Mouse (Mus musculus): ENCODE measurements around the gene Vamp5. TPM values are rescaled to one million over a fixed set of nuclear protein-coding genes. Genes with fewer than 3 reads are reported as not detected.

The Vamp5 gene
- 187 and 196 TPM in 2 replicates for polyA plus RNA-seq (2015; fragmentation: Nextera tagmentation; extraction: Ambion mirVana)

DNA sequence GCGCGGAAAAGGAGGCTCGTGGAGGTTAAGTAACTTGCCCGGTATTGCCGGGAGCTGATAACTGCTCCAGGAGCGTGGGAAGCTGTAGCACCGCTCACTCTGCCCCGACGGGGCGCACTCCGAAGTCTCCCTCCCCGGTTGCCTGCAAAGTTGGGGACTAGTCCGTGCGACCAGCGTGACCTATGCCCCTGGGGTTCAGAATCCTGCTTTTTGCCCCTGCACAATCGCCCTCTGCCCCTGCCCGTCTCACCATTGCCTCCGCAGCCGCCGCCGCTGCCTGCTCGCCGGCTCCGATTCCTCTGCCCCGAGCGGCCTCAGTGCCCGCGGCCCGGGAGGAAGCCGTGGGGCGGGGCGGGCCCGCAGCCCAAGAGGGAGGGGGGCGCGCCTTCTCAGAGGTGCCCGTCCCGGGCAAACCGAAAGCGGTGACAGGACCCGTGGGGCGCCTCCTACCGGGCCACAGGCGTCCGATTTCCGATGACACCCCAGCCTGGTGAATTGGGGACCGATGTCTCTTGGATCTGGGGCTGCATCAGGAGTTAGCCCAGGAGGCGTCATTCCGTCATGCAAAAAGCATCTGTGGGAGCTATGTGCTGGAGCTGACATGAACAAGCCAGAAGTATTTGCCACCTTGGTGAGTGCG, at the start of gene Vamp5:
TSS of gene Vamp5 (minus strand) at position 338 of the 640 bp plus-strand sequence.

DNA sequence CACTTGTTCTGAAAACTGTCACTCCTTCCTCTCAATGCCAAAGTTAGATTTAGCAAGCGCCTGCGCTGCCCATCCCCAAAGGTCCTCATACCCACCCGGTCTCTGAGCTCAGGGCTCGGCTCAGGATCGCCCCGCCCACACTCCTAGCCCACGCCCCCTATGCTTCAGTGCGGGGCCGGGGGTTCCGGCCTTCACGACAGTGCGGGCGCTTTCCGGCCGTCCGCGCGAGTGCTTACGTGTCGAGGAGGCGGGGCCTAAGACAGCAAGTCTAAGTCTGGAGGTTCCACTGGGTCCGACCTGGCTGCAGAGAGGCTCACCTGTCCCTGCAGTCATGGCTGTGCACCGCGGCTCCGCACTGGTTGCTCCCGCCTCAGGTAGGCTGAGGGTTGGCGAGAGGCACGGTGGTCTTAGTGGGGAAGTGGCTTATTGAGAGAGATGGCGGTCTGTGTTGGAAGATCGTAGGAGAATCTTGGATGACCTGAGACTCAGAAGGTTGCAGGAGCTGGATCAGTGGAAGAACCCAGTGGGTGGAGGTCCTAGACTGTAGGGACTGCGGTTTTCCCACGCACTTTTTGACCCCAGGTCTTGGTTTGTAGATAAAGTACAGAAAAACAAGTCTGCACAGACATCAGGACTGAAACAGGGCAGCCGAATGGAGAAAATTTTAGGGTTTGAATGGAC, 33.9 kb upstream of the Vamp5 start, which contains the start of gene Ggcx:
TSS of gene Ggcx (plus strand) at position 233 of the 681 bp plus-strand sequence.

DNA sequence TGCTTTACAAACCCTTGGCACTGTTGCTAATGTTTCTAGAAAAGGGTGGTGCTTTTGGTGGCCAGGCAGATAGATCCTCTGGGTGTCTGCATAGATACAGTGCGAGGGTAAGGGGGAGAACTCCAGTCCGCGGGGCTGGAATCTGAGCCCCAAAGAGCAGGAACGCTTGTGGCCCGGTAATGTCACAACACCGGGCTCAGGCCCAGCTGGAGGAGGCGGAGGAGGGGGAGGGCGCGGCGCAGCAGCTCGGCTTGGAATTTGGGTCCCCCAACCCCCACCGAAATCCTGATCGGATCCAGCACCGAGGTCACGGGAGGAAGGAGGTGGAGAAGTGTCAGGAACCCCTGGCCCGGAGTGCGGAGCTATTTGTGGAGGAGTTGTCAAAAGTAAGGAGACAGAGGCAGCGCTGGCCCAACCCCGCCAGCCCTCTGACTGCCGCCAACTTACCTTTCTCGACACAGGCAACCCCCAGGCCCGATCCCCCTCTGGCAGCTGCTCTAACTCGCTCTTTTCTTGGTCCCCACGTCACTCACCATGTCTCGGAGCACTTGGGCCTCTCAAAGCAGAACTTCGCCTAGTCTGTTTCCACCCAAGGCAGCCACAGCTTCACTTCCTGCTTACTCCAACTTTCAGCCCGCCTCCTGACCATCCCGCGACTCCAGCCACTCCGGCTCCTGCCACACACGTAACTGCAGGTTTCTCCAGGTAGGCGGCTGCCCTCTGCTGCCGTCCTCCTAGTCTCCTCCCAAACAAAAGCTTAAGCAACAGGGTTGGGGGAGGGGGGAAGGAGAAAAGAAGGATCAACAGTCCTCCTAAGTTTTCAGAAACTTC, 9.9 kb upstream of the Vamp5 start, which contains the start of gene Vamp8:
TSS of gene Vamp8 (minus strand) at position 763 of the 831 bp plus-strand sequence.

DNA sequence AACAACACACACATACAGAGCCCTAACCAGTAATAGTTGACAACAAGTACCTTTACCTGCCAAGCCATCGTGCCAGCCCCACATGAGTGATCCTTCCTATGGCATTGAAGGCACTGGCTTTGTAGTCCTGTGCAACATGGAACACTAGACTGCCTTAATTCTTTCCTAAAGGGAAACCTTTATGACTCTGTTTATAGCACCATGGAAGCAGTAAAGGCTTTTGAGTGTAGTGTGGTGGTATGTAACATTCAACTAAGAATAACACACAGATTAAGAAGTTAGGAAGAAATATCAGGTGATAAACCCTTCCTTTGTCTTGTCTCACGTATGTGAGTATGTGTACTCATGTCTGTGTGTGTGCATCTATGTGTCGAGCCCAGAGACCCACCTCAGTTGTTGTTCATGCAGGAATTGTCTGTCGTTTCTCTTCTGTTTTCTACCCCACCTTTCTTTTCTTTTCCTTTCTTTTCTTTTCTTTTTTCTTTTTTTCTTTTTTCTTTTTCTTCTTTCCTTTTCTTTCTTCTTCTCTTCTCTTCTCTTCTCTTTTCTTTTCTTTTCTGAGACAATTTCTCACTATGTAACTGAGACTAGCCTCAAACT, 13.3 kb downstream of the Vamp5 start, which contains the start of gene Rnf181:
TSS of gene Rnf181 (minus strand) at position 113 of the 600 bp plus-strand sequence.

DNA sequence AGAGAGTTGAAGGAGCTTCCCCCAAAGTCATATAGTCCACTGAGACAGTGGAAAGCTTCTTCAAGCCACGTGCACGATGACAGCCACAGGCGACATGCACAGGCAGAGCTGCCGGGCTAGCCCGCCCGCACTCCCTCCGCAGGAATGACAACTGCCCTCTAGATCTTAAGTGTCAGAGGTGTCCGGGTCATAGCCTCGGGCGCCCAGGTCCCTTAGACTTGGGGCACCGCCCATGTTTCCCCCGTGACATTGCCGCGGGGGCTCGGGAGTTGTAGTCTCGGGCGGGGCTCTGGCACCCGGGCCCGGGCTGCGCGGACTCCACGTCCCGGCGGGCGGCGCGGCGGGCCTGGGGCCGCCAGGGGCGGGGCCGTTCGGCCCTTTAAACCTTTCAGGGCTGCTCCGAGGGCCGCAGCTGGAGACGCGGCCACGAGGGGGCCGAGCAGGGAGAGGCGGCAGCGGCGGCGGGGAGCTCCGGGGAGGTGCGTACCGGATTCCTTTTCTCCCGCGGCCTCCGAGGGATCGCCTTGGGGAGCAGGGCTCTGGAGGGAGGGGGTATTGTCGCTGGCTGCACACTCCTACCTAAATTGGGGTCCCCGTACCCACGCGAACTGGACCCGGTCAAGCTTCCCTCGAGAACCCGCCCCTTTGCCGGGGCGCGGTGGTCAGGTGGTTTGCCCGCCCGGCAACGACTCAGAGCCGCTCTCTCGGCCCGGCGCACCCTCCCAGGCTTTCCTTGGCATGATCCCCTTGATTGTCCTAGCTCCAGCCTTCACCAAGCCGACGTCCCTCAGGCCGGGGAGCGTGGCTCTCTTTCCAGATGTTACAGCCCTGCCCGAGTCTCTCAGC, 25.0 kb downstream of the Vamp5 start, which contains the start of gene Tmem150a:
TSS of gene Tmem150a (plus strand) at position 382 of the 846 bp plus-strand sequence.

DNA sequence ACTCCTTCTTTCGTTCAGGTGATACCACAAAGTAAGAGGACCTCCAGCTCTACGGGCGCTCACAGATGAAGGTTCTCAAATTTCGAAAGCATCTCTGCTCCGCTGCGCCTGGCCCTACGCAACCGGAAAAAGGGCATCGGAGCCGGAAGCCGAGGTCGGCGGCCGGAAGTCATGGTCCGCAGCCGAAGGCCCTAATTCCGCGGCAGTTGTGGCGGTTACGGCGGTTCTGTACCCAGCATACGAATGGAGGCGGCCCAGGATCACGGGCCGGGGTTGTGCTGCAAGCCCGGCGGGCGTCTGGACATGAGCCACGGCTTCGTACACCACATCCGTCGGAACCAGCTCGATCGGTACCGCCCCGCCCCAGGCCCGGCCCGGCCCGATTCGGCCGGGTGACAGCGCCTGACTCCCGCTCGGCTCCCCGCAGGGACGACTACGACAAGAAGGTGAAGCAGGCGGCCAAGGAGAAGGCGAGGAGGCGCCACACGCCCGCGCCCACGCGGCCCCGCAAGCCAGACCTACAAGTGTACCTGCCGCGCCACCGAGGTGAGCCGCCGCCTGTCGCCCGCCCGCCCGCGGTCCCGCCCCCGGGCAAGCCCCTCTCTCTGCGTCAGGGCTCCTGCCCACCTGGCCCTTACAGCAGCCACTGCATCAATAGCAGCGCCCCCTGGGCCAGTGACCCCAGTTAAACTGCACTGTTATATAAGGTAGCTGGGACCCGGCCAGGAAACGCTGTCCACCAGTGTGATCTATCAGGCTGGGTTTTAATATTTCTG, 32.9 kb downstream of the Vamp5 start, which contains the start of gene 0610030E20Rik:
TSS of gene 0610030E20Rik (plus strand) at position 152 of the 776 bp plus-strand sequence.

DNA sequence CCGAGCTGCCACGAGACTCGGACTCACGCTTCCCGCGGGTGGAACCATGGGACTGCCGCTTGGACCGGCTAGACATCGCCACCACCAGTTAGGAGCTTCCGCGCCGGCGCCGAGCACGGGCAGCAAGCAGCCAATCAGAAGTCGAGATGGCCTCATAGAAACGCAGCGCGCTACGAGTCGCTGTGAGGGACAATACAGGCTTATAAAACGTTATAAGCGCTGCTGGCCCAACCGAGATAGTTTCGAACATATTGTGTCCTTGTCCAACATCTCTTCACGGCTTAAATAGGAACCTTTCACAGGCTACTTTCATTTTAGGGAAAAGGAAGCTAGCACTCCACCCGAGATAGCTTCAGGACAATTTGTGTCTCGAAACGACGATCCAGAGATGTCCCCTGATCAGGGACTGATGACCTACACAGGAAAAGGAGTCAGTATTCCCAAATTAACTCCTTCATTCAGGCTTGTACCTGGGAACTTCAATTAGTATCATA, 35.1 kb downstream of the Vamp5 start, which contains the start of gene Usp39:
TSS of gene Usp39 (minus strand) at position 111 of the 494 bp plus-strand sequence.

Other genes with a start within 250 kb of the Vamp5 start
- 5.0 and 6.9 TPM in 2 replicates for gene Atoh8, start 144.9 kb downstream of the Vamp5 start, polyA plus RNA-seq (2015; fragmentation: Nextera tagmentation; extraction: Ambion mirVana)
- 0.13 TPM in 1 of 2 replicates, not detected in the other for gene Sftpb, start 75.9 kb downstream of the Vamp5 start, polyA plus RNA-seq (2015; fragmentation: Nextera tagmentation; extraction: Ambion mirVana)
- gene Usp39, start 35.3 kb downstream of the Vamp5 start, polyA plus RNA-seq (2015; fragmentation: Nextera tagmentation; extraction: Ambion mirVana), result 38.3 and 41.3 TPM in 2 replicates
- 18.5 and 20.1 TPM in 2 replicates for gene 0610030E20Rik, start 33.2 kb downstream of the Vamp5 start, polyA plus RNA-seq (2015; fragmentation: Nextera tagmentation; extraction: Ambion mirVana)
- 4.1 and 7.1 TPM in 2 replicates for gene Tmem150a, start 25.0 kb downstream of the Vamp5 start, polyA plus RNA-seq (2015; fragmentation: Nextera tagmentation; extraction: Ambion mirVana)
- 94.7 and 102 TPM in 2 replicates for gene Rnf181, start 13.5 kb downstream of the Vamp5 start, polyA plus RNA-seq (2015; fragmentation: Nextera tagmentation; extraction: Ambion mirVana)
- 321 and 342 TPM in 2 replicates for gene Vamp8, start 10.2 kb upstream of the Vamp5 start, polyA plus RNA-seq (2015; fragmentation: Nextera tagmentation; extraction: Ambion mirVana)
- 5.0 and 6.3 TPM in 2 replicates for gene Ggcx, start 33.8 kb upstream of the Vamp5 start, polyA plus RNA-seq (2015; fragmentation: Nextera tagmentation; extraction: Ambion mirVana)
- gene Mat2a, start 59.1 kb upstream of the Vamp5 start, polyA plus RNA-seq (2015; fragmentation: Nextera tagmentation; extraction: Ambion mirVana), result 223 and 226 TPM in 2 replicates
- 0.16 TPM in 1 of 2 replicates, not detected in the other for gene Sh2d6, start 141.2 kb upstream of the Vamp5 start, polyA plus RNA-seq (2015; fragmentation: Nextera tagmentation; extraction: Ambion mirVana)
- gene Capg, start 163.9 kb upstream of the Vamp5 start, polyA plus RNA-seq (2015; fragmentation: Nextera tagmentation; extraction: Ambion mirVana), result 55.0 and 71.7 TPM in 2 replicates
- gene Elmod3, start 217.9 kb upstream of the Vamp5 start, polyA plus RNA-seq (2015; fragmentation: Nextera tagmentation; extraction: Ambion mirVana), result 5.3 and 5.7 TPM in 2 replicates
- 12.4 and 13.9 TPM in 2 replicates for gene Retsat, start 218.0 kb upstream of the Vamp5 start, polyA plus RNA-seq (2015; fragmentation: Nextera tagmentation; extraction: Ambion mirVana)
- 14.3 and 15.6 TPM in 2 replicates for gene Tgoln1, start 236.5 kb upstream of the Vamp5 start, polyA plus RNA-seq (2015; fragmentation: Nextera tagmentation; extraction: Ambion mirVana)